Mouse (Mus musculus): ENCODE data around the gene Fosl1. TPM values are rescaled to one million over a fixed set of nuclear protein-coding genes. Genes with fewer than 3 reads are reported as not detected.

Fosl1 gene
- total RNA-seq, 2 experiments from 2014 or later, result not detected

- DNase-seq (ENCODE audit: low spot score in 2 of 2), result no peak
These were observed 56.3 kb downstream of the Fosl1 start, which contains the start of gene 1700020D05Rik for GRCm38 (mm10) chr19:5503687-5504086. 1700020D05Rik (minus strand) TSS chr19:5503787.

Other genes starting within 250 kb of the Fosl1 start
- gene Pacs1, start 174.4 kb upstream of the Fosl1 start, total RNA-seq (2021), result 10 to 100 TPM; 52.1 to 52.5 TPM
- gene Sf3b2, start 152.1 kb upstream of the Fosl1 start, total RNA-seq (2021), result 100 to 1,000 TPM; 215 to 219 TPM
- 100 to 1,000 TPM; 102 to 107 TPM for gene Gal3st3, start 149.2 kb upstream of the Fosl1 start, total RNA-seq (2021)
- not detected for gene Catsper1, start 111.8 kb upstream of the Fosl1 start, total RNA-seq (2021)
- gene Cst6, start 98.0 kb upstream of the Fosl1 start, total RNA-seq (2021), result 10 to 100 TPM in 1 of 2 experiments, 1 to 10 TPM in 1; 8.6 to 10.4 TPM
- 10 to 100 TPM; 20.2 to 22.0 TPM for gene Eif1ad, start 80.8 kb upstream of the Fosl1 start, total RNA-seq (2021)
- gene Banf1, start 80.4 kb upstream of the Fosl1 start, total RNA-seq (2021), result 10 to 100 TPM; 80.7 to 87.6 TPM
- 100 to 1,000 TPM in 1 of 2 experiments, 10 to 100 TPM in 1; 96.9 to 117 TPM for gene Sart1, start 58.8 kb upstream of the Fosl1 start, total RNA-seq (2021)
- gene Tsga10ip, start 45.0 kb upstream of the Fosl1 start, total RNA-seq (2021), result under 1 TPM; 0.30 TPM
- gene Drap1, start 22.6 kb upstream of the Fosl1 start, total RNA-seq (2021), result 100 to 1,000 TPM; 347 to 383 TPM
- 10 to 100 TPM; 74.7 to 75.3 TPM for gene AI837181, start 22.4 kb upstream of the Fosl1 start, total RNA-seq (2021)
- gene Ccdc85b, start 10.3 kb downstream of the Fosl1 start, total RNA-seq (2021), result 10 to 100 TPM; 36.5 to 37.0 TPM
- gene Fibp, start 13.1 kb downstream of the Fosl1 start, total RNA-seq (2021), result 10 to 100 TPM; 95.7 to 97.4 TPM
- gene Ctsw, start 21.0 kb downstream of the Fosl1 start, total RNA-seq (2021), result not detected
- gene Efemp2, start 26.4 kb downstream of the Fosl1 start, total RNA-seq (2021), result 10 to 100 TPM; 11.6 to 13.1 TPM
- gene Mus81, start 40.9 kb downstream of the Fosl1 start, total RNA-seq (2021), result 10 to 100 TPM; 28.3 to 28.4 TPM
- 1,000 to 10,000 TPM; 1,259 to 1,272 TPM for gene Cfl1, start 42.9 kb downstream of the Fosl1 start, total RNA-seq (2021)
- gene 1700020D05Rik, start 56.2 kb downstream of the Fosl1 start, total RNA-seq (2021), result 1 to 10 TPM; 4.3 to 6.4 TPM
- gene Snx32, start 63.0 kb downstream of the Fosl1 start, total RNA-seq (2021), result 10 to 100 TPM; 79.9 to 85.2 TPM
- not detected for gene Ovol1, start 113.1 kb downstream of the Fosl1 start, total RNA-seq (2021)
- 1 to 10 TPM; 6.4 to 6.5 TPM for gene Ap5b1, start 120.5 kb downstream of the Fosl1 start, total RNA-seq (2021)
- gene Rnaseh2c, start 154.3 kb downstream of the Fosl1 start, total RNA-seq (2021), result 10 to 100 TPM; 72.0 to 79.8 TPM
- 10 to 100 TPM; 78.7 to 86.3 TPM for gene Kat5, start 162.7 kb downstream of the Fosl1 start, total RNA-seq (2021)
- 10 to 100 TPM; 16.2 to 21.1 TPM for gene Rela, start 189.9 kb downstream of the Fosl1 start, total RNA-seq (2021)
- gene Sipa1, start 216.2 kb downstream of the Fosl1 start, total RNA-seq (2021), result 10 to 100 TPM; 16.5 to 17.3 TPM
- gene Map3k11, start 241.2 kb downstream of the Fosl1 start, total RNA-seq (2021), result 10 to 100 TPM; 17.6 to 18.1 TPM
- gene Pcnx3, start 241.4 kb downstream of the Fosl1 start, total RNA-seq (2021), result 10 to 100 TPM; 58.3 to 68.6 TPM

Measured in layer of hippocampus, adult 18-20 months (tissue).